10 mouse cellular contexts compared by ENCODE assay signal in the genomic region with DNA sequence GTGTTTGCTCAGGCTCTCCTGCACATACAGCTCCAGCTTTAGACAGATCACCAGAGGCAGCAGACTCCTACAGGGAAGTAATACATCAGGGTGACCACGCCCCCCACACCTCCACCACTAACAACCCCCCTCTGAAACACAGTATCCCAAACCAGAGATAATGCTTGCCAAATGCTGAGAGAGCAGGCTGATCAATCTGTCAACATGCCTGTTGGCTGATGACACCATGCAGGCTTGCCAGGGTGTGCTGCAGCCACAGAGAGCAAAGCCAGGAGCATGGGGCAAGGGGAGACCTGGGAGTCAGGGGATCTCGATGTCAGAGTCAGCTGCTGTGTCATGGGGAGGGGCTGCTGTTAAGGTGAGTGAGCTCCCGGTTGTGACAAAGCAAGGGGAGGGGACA. TPM values are rescaled to one million over a fixed set of nuclear protein-coding genes. Genes with fewer than 3 reads are reported as not detected.
DNase-seq lines count a peak whose midpoint lies in the region; ATAC-seq and TF ChIP-seq lines count a peak whose summit lies in the region.
"Had no signal": no experiment of that assay in that cellular context is flagged by ENCODE, and none has a peak within 500 bp of the region (broad histone marks: within the 10 kb centered on the region; RNA-seq: fewer than 3 reads in every experiment).

Gene Stra6, plus strand, starts transcription at position 258 of the 400 bp plus-strand sequence.

- WGBS in kidney, embryonic 15.5 days = 11% methylated on average over 3 of the region's 3 CpGs
- 41% methylated on average over 3 of the region's 3 CpGs for WGBS in embryonic facial prominence, embryonic 12.5 days
- WGBS in forebrain, embryonic 16.5 days = 29% methylated on average over 3 of the region's 3 CpGs
- 17% methylated on average over 3 of the region's 3 CpGs for WGBS in limb, embryonic 14.5 days
- WGBS in liver, postnatal 0 days (ENCODE audit: insufficient replicate concordance) = 7% methylated on average over 3 of the region's 3 CpGs
- 10% methylated on average over 3 of the region's 3 CpGs for WGBS in liver, embryonic 11.5 days

- no peak for TF ChIP-seq CTCF in liver, postnatal 0 days (IDR thresholded peaks at IDR 0.05; ENCODE audit: low read depth)

- no peak within 1 kb of the TSS for H3K4me2 ChIP-seq in kidney, embryonic 15.5 days
- no peak within 1 kb of the TSS for H3K4me2 ChIP-seq in embryonic facial prominence, embryonic 12.5 days (replicated peaks)
- no peak within 1 kb of the TSS for H3K4me2 ChIP-seq in forebrain, embryonic 16.5 days (ENCODE audit: low read length)
- H3K4me2 ChIP-seq in limb, embryonic 14.5 days (replicated peaks; ENCODE audit: low read depth, low read length, severe bottlenecking) = no peak within 1 kb of the TSS
- H3K4me2 ChIP-seq in liver, postnatal 0 days (ENCODE audit: low read depth, low read length) = no peak within 1 kb of the TSS
- H3K4me2 ChIP-seq in liver, embryonic 11.5 days = no peak within 1 kb of the TSS

- no peak for TF ChIP-seq EP300 in liver, postnatal 0 days (IDR thresholded peaks at IDR 0.05; ENCODE audit: low read depth)

- peaks cover 29% of the 10 kb centered on the region for H3K27me3 ChIP-seq in kidney, embryonic 15.5 days
- peaks cover 3% of the 10 kb centered on the region; the same call in 1 of the 2 replicates for H3K27me3 ChIP-seq in embryonic facial prominence, embryonic 12.5 days
- no peaks in the 10 kb centered on the region for H3K27me3 ChIP-seq in forebrain, embryonic 16.5 days (replicated peaks; ENCODE audit: control insufficient read depth, insufficient read depth, low read length)
- no peaks in the 10 kb centered on the region for H3K27me3 ChIP-seq in limb, embryonic 14.5 days (ENCODE audit: control insufficient read depth, insufficient read depth, low read length)
- peaks cover 9% of the 10 kb centered on the region for H3K27me3 ChIP-seq in liver, postnatal 0 days (ENCODE audit: insufficient read depth, low read length)
- H3K27me3 ChIP-seq in liver, embryonic 11.5 days (replicated peaks; ENCODE audit: control insufficient read depth, insufficient read depth, low read length) = peaks cover 7% of the 10 kb centered on the region

- no peaks in the 10 kb centered on the region for H3K36me3 ChIP-seq in kidney, embryonic 15.5 days
- H3K36me3 ChIP-seq in embryonic facial prominence, embryonic 12.5 days = no peaks in the 10 kb centered on the region
- no peaks in the 10 kb centered on the region for H3K36me3 ChIP-seq in forebrain, embryonic 16.5 days (ENCODE audit: control insufficient read depth, insufficient read depth)
- no peaks in the 10 kb centered on the region for H3K36me3 ChIP-seq in limb, embryonic 14.5 days (ENCODE audit: control insufficient read depth, insufficient read depth, low read length)
- H3K36me3 ChIP-seq in liver, postnatal 0 days (replicated peaks; ENCODE audit: insufficient read depth, low read length) = no peaks in the 10 kb centered on the region
- no peaks in the 10 kb centered on the region for H3K36me3 ChIP-seq in liver, embryonic 11.5 days (ENCODE audit: control insufficient read depth, insufficient read depth, low read length)

- H3K27ac ChIP-seq in kidney, embryonic 15.5 days = no peak within 1 kb of the TSS
- no peak within 1 kb of the TSS for H3K27ac ChIP-seq in embryonic facial prominence, embryonic 12.5 days
- H3K27ac ChIP-seq in forebrain, embryonic 16.5 days (ENCODE audit: low read length) = peak within 1 kb of the TSS; percentile 88
- H3K27ac ChIP-seq in limb, embryonic 14.5 days (replicated peaks; ENCODE audit: low read depth, low read length) = no peak within 1 kb of the TSS
- H3K27ac ChIP-seq in liver, postnatal 0 days (ENCODE audit: low read depth) = no peak within 1 kb of the TSS
- no peak within 1 kb of the TSS for H3K27ac ChIP-seq in liver, embryonic 11.5 days (ENCODE audit: low read depth, low read length)

- no peaks in the 10 kb centered on the region for H3K9me3 ChIP-seq in kidney, embryonic 15.5 days (replicated peaks)
- no peaks in the 10 kb centered on the region for H3K9me3 ChIP-seq in embryonic facial prominence, embryonic 12.5 days
- no peaks in the 10 kb centered on the region for H3K9me3 ChIP-seq in forebrain, embryonic 16.5 days (ENCODE audit: control insufficient read depth, low read length)
- no peaks in the 10 kb centered on the region for H3K9me3 ChIP-seq in limb, embryonic 14.5 days (ENCODE audit: control insufficient read depth, low read length)
- H3K9me3 ChIP-seq in liver, postnatal 0 days (ENCODE audit: low read length) = no peaks in the 10 kb centered on the region
- no peaks in the 10 kb centered on the region for H3K9me3 ChIP-seq in liver, embryonic 11.5 days (ENCODE audit: control insufficient read depth, low read length)

- ATAC-seq in kidney, embryonic 15.5 days (replicated peaks; ENCODE audit: low FRiP score) = no peak
- no peak for ATAC-seq in embryonic facial prominence, embryonic 12.5 days (ENCODE audit: insufficient number of reproducible peaks, insufficient read depth, low FRiP score, low TSS enrichment)
- no peak for ATAC-seq in forebrain, embryonic 16.5 days
- no peak for ATAC-seq in limb, embryonic 14.5 days (ENCODE audit: low FRiP score, low read depth)
- no peak for ATAC-seq in liver, postnatal 0 days
- no peak for ATAC-seq in liver, embryonic 11.5 days (replicated peaks; ENCODE audit: low FRiP score)

- no peak for TF ChIP-seq POLR2A in limb, embryonic 14.5 days (IDR thresholded peaks at IDR 0.05; ENCODE audit: borderline replicate concordance, extremely low read depth, insufficient read depth, insufficient read length)

- peaks cover 10% of the 10 kb centered on the region; the same call in 1 of the 2 replicates for H3K4me1 ChIP-seq in kidney, embryonic 15.5 days
- H3K4me1 ChIP-seq in embryonic facial prominence, embryonic 12.5 days = peaks cover 35% of the 10 kb centered on the region
- H3K4me1 ChIP-seq in forebrain, embryonic 16.5 days (replicated peaks; ENCODE audit: control insufficient read depth, insufficient read depth, low read length) = peaks cover 73% of the 10 kb centered on the region
- peaks cover 14% of the 10 kb centered on the region for H3K4me1 ChIP-seq in limb, embryonic 14.5 days (ENCODE audit: control insufficient read depth, insufficient read depth, low read length)
- H3K4me1 ChIP-seq in liver, postnatal 0 days (ENCODE audit: insufficient read depth) = no peaks in the 10 kb centered on the region; the same call in 1 of the 2 replicates
- H3K4me1 ChIP-seq in liver, embryonic 11.5 days (replicated peaks; ENCODE audit: control insufficient read depth, insufficient read depth, low read length) = no peaks in the 10 kb centered on the region; the same call in 1 of the 2 replicates

- no peak within 1 kb of the TSS for H3K9ac ChIP-seq in kidney, embryonic 15.5 days
- no peak within 1 kb of the TSS for H3K9ac ChIP-seq in embryonic facial prominence, embryonic 12.5 days
- no peak within 1 kb of the TSS for H3K9ac ChIP-seq in forebrain, embryonic 16.5 days (replicated peaks; ENCODE audit: low read depth, low read length)
- H3K9ac ChIP-seq in limb, embryonic 14.5 days (ENCODE audit: low read depth, low read length, severe bottlenecking) = no peak within 1 kb of the TSS
- no peak within 1 kb of the TSS for H3K9ac ChIP-seq in liver, postnatal 0 days (replicated peaks)
- H3K9ac ChIP-seq in liver, embryonic 11.5 days (ENCODE audit: low read depth, low read length) = no peak within 1 kb of the TSS

- H3K4me3 ChIP-seq in kidney, embryonic 15.5 days (replicated peaks) = no peak within 1 kb of the TSS
- H3K4me3 ChIP-seq in embryonic facial prominence, embryonic 12.5 days = no peak within 1 kb of the TSS
- no peak within 1 kb of the TSS for H3K4me3 ChIP-seq in forebrain, embryonic 16.5 days (replicated peaks; ENCODE audit: low read length)
- H3K4me3 ChIP-seq in limb, embryonic 14.5 days (replicated peaks; ENCODE audit: low read length) = no peak within 1 kb of the TSS
- no peak within 1 kb of the TSS for H3K4me3 ChIP-seq in liver, postnatal 0 days (ENCODE audit: low read depth, low read length)
- no peak within 1 kb of the TSS for H3K4me3 ChIP-seq in liver, embryonic 11.5 days (ENCODE audit: low read depth, low read length)

- DNase-seq in kidney, postnatal 4 days = no peak
- DNase-seq in limb, embryonic 14.5 days (ENCODE audit: low spot score) = no peak
- no peak for DNase-seq in liver, postnatal 0 days
- no peak for DNase-seq in right cerebral cortex, postnatal 14 days
- no peak for DNase-seq in liver, embryonic 11.5 days (ENCODE audit: low spot score)
- DNase-seq: embryo, embryonic 11 days; lung, postnatal 14 days had no signal

RNA-seq across cellular contexts. Expression of gene Stra6, which starts in this region (rescaled TPM):
- polyA plus RNA-seq in kidney, embryonic 15.5 days (2015; fragmentation: Nextera tagmentation; extraction: Ambion mirVana) = 28.0 and 29.7 TPM in 2 replicates
- 30.1 and 38.1 TPM in 2 replicates for polyA plus RNA-seq in embryonic facial prominence, embryonic 12.5 days (2016; fragmentation: Nextera tagmentation; extraction: Ambion mirVana)
- polyA plus RNA-seq in forebrain, embryonic 16.5 days (2015; fragmentation: Nextera tagmentation; extraction: Ambion mirVana) = 9.2 and 11.7 TPM in 2 replicates
- polyA plus RNA-seq in limb, embryonic 14.5 days (2012; rRNA removed) = 22.0 and 33.8 TPM in 2 replicates
- 13.1 and 16.6 TPM in 2 replicates for polyA plus RNA-seq in limb, embryonic 14.5 days (2014; fragmentation: Nextera tagmentation; extraction: Ambion mirVana)
- polyA plus RNA-seq in liver, postnatal 0 days (2015; fragmentation: Nextera tagmentation; extraction: Ambion mirVana) = not detected in 2 replicates
- 5.9 and 7.2 TPM in 2 replicates for polyA plus RNA-seq in liver, embryonic 11.5 days (2014; fragmentation: Nextera tagmentation; extraction: Ambion mirVana)
